Mouse (Mus musculus) adrenal gland, postnatal 4 days (tissue): ENCODE results near the gene Olfr747. TPM values are rescaled to one million over a fixed set of nuclear protein-coding genes. Genes with fewer than 3 reads are reported as not detected.
"Not testable (repeated sequence)": the region's sequence is repeated elsewhere in the genome, so short reads cannot be mapped to it uniquely, and the experiment has no call there.

Experiments
- DNase-seq, 2 experiments: peaks; one replicate each; pipeline ENCODE4 v3.0.0; 2021 to 2022; ENCODE audit warnings: low spot score in 2 of 2, mixed read lengths in 2 of 2
- long read RNA-seq, 2 experiments: library from polyadenylated mRNA; stranded (forward); transcript quantifications; one replicate each; pipeline ENCODE4 v2.0.0; 2021
- total RNA-seq, 2 experiments: library from RNA; stranded (reverse); gene quantifications; 2 replicates each; pipeline ENCODE4 v1.2.3; 2021

The Olfr747 gene
- not detected for total RNA-seq
- long read RNA-seq, experiment 1 = 0 reads
- long read RNA-seq, experiment 2 = 0 reads

DNA sequence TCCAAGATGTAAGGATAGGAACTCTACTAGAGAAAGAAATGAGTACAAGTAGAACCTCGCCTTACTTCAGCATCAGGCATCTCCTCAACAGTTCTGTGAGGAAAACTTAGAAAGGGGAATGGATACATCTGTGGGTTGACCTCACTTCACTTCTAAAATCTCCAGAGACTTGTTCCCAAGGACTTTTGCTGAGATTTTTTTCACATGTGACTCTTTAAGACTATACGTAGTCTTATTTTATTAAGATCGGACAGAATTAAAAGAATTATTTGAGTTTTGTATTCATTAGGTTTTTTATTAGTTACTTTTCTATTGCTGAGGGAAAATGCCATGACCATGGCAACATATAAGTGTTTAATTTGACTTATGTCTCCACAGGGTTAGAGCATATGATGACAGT lies at the start of gene Olfr747:
Gene Olfr747, minus strand, starts transcription at position 101 of the 400 bp plus-strand sequence.
- DNase-seq = no peak

DNA sequence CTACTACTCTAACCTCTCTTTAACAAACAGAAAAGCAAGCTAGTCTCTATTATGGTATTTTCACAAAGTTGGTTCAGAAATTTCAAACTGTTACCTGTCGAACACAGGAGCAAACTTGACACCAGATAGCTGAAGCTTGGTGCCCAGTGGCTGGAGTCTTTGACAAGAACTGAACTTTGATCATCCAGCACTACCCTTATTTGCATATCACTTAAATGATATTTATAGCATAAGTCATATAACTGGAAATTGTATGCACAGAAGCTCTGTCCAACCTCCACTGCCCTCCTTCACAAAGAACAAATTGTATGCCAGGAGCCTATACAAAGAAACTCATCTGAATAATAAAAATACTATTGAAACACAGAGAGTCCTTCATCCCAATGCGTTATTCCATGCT lies 48.6 kb upstream of the Olfr747 start:
- DNase-seq = no peak

DNA sequence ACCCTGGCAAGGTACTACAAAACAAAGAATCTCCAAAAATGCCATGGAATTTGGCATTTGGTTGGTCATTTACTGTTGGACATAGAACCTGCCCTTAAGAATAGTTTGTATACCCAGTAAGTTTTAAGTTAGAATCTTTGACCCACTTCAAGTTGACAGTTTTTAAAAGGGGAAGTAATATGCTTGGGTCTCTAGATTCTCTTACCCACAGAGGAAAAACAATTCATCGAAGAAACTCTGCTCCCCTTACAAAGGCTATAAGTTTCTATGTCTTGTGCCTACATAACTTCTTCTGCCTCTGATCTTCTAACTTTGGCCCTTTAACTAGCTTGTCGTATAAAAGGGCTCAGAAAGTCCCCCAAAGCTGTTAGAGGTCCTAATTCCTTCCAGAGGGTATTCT lies 47.3 kb upstream of the Olfr747 start:
- no peak for DNase-seq

DNA sequence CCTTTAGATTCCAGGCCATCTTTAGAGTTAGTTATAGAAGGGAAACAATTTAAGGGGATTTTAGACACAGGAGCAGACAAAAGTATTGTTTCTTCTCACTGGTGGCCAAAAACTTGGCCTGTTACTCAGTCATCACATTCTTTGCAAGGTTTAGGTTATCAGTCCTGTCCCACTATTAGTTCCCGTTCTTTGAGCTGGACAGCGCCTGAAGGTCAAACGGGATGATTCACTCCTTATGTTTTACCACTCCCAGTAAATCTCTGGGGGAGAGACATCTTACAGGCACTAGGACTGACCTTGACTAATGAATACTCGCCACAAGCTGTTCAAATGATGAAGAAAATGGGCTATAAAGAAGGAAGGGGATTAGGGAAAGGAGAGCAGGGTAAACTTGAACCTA lies 29.4 kb upstream of the Olfr747 start:
- not testable (repeated sequence) for DNase-seq

DNA sequence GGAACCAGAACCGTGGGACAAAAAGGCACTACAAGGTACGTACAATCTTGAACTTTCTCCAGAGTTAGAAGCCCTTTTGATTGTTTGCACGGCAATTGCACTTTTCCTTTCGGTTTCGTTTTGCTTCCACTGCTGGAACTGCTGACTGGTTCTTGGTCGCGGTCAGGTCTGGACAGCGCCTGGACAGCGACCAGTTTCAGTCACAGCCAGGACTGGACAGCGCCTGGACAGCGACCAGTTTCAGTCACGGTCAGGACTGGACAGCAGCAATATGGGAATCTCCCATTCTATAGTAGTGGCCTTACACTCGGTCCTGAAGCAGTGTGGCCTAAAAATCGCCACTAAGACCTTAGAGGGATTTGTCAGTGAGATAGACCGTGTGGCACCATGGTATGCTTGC lies 26.9 kb upstream of the Olfr747 start:
- DNase-seq = not testable (repeated sequence)

DNA sequence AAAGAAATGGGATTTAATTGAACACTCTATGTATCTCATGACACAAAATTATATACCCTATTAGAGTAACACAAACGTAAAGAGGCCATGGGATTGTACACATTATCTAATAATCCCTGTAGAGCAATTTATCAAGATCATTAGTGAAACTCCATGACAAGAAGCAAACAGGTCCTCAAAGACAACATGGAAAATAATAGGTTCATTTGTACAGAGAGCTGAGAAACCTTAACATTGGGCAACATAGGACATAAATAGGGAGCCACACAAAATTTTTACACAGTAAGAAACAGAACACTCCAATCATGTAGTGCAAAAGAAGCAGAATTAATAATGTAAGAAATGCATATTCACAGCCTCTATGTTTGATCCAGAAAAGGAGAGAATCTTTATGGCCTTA lies 14.1 kb upstream of the Olfr747 start, which contains the start of gene Olfr748:
Gene Olfr748, plus strand, starts transcription at position 301 of the 400 bp plus-strand sequence.
- no peak for DNase-seq

DNA sequence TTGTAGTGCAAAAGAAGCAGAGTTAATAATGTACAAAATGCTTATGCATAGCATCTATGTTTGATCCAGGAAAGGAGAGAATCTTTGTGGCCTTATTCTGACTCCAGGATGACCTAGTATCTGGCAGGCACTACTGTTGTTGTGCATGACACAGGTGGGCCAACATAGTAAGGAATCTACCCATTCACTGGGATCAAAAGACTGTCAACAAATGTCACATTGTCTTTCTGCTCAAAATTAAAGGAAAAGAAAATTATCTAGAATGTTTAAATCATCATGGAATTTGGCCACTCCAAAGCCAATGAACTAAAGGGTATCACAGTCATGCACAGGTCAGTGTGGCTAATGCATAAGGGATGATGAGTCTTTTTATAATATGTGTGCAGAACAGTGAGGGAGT lies 46.2 kb downstream of the Olfr747 start, which contains the start of gene Olfr746:
Gene Olfr746, plus strand, starts transcription at position 301 of the 400 bp plus-strand sequence.
- DNase-seq = no peak

DNA sequence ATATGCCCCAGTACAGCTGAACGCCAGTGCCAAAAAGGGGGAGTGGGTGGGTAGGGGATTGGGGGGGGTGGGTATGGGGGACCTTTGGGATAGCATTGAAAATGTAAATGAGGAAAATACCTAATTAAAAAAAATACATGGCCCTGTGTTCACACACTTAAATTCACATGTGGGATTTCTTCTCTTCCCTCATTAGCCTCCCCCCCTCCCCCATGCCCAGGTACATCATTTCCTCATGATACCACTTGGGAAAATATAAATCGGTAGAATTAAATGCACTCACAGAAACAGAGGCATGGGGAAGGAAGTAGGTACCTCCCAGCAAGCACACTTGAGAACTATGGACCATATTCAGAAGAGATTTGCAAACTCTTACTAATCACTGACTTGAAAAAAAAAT lies 53.9 kb downstream of the Olfr747 start, which contains the start of gene Olfr745:
Gene Olfr745, plus strand, starts transcription at position 301 of the 400 bp plus-strand sequence.
- DNase-seq = no peak

Other genes starting within 250 kb of the Olfr747 start
- not detected for gene Olfr740, start 247.7 kb downstream of the Olfr747 start, total RNA-seq
- not detected for gene Olfr741, start 220.5 kb downstream of the Olfr747 start, total RNA-seq
- gene Olfr742, start 189.6 kb downstream of the Olfr747 start, total RNA-seq = not detected
- gene Olfr743, start 171.4 kb downstream of the Olfr747 start, total RNA-seq = not detected
- gene Olfr744, start 78.3 kb downstream of the Olfr747 start, total RNA-seq = not detected
- gene Olfr745, start 53.8 kb downstream of the Olfr747 start, total RNA-seq = not detected
- not detected for gene Olfr746, start 46.1 kb downstream of the Olfr747 start, total RNA-seq
- not detected for gene Olfr748, start 14.2 kb upstream of the Olfr747 start, total RNA-seq
- not detected for gene Olfr749, start 51.9 kb upstream of the Olfr747 start, total RNA-seq
- gene Ttc5, start 92.3 kb upstream of the Olfr747 start, total RNA-seq = 10 to 100 TPM; 61.8 to 71.8 TPM
- not detected for gene Ccnb1ip1, start 114.5 kb upstream of the Olfr747 start, total RNA-seq
- 10 to 100 TPM; 48.2 to 57.3 TPM for gene Parp2, start 114.6 kb upstream of the Olfr747 start, total RNA-seq
- gene Tep1, start 177.4 kb upstream of the Olfr747 start, total RNA-seq = 10 to 100 TPM; 19.1 to 20.6 TPM
- 1 to 10 TPM; 1.4 to 1.7 TPM for gene Klhl33, start 204.3 kb upstream of the Olfr747 start, total RNA-seq
- 10 to 100 TPM; 62.9 to 66.0 TPM for gene Osgep, start 231.7 kb upstream of the Olfr747 start, total RNA-seq
- 100 to 1,000 TPM; 100 to 106 TPM for gene Apex1, start 231.8 kb upstream of the Olfr747 start, total RNA-seq
- 10 to 100 TPM; 49.5 to 57.8 TPM for gene Pip4p1, start 237.7 kb upstream of the Olfr747 start, total RNA-seq
- 10 to 100 TPM; 36.8 to 39.4 TPM for gene Pnp, start 237.9 kb upstream of the Olfr747 start, total RNA-seq